ENCODE assay signal across 14 mouse cellular contexts in the genomic region with DNA sequence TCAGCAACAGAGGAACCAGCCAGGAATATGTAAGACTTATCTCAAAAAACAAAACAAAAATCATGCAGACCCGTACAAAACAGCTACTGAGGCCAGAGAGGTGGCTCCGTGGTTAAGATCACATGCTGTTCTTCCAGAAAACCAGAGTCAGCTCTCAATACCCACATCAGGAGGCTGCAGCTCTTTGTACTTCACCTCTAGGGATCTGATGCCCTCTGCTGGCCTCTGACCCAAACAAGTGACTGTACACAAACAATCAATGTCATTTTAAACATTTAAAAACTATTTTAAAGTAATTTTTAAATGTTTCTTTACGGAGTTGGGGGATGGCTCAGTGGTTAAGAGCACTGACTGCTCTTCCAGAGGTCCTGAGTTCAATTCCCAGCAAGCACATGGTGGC. TPM values are rescaled to one million over a fixed set of nuclear protein-coding genes. Genes with fewer than 3 reads are reported as not detected.
DNase-seq lines count a peak whose midpoint lies in the region; ATAC-seq and TF ChIP-seq lines count a peak whose summit lies in the region.
"Had no signal": no experiment of that assay in that cellular context is flagged by ENCODE, and none has a peak within 500 bp of the region (broad histone marks: within the 10 kb centered on the region; RNA-seq: fewer than 3 reads in every experiment).

No protein-coding gene starts in this region.

- DNase-seq in kidney, postnatal 0 days (ENCODE audit: low spot score), result no peak
- DNase-seq in kidney, adult 8-10 months, result no peak
- DNase-seq in thymus, postnatal 25 days, result peak; percentile 13
- no peak for DNase-seq in thymus, postnatal 10 days (ENCODE audit: low spot score in 2 of 2)
- peak; percentile 38 for DNase-seq in thymus, postnatal 4 days
- no peak for DNase-seq in forebrain, embryonic 10.5 days (ENCODE audit: extremely low spot score, low spot score)
- DNase-seq in cerebellum, adult 18-20 months, result no peak
- DNase-seq: cerebellum, postnatal 10 days; right cerebral cortex, adult 18-20 months had no signal

- H3K27ac ChIP-seq in kidney, postnatal 0 days, result no peak overlapping the region
- H3K27ac ChIP-seq in forebrain, embryonic 10.5 days, result no peak overlapping the region
- H3K27ac ChIP-seq: hindbrain, embryonic 12.5 days; lung, embryonic 15.5 days; midbrain, embryonic 15.5 days had no signal

- 82% methylated on average over 3 of the region's 3 CpGs for WGBS in kidney, postnatal 0 days
- WGBS in forebrain, embryonic 10.5 days, result 85% methylated on average over 3 of the region's 3 CpGs

- ATAC-seq in kidney, postnatal 0 days (replicated peaks; ENCODE audit: low FRiP score, low read depth), result no peak
- peak; percentile 60; the same call in 1 of the 2 replicates for ATAC-seq in common myeloid progenitor, adult 5-6 weeks (replicated peaks; ENCODE audit: low read depth, poor library complexity, severe bottlenecking)
- ATAC-seq: midbrain, embryonic 15.5 days had no signal

- H3K4me1 ChIP-seq in kidney, postnatal 0 days (replicated peaks; ENCODE audit: insufficient read depth, low read length), result no peaks in the 10 kb centered on the region
- no peaks in the 10 kb centered on the region for H3K4me1 ChIP-seq in forebrain, embryonic 10.5 days
- H3K4me1 ChIP-seq: hindbrain, embryonic 12.5 days; lung, embryonic 15.5 days; midbrain, embryonic 15.5 days had no signal

- no peak overlapping the region for H3K9ac ChIP-seq in kidney, postnatal 0 days (ENCODE audit: low read depth, low read length)
- H3K9ac ChIP-seq: hindbrain, embryonic 12.5 days; lung, embryonic 15.5 days; midbrain, embryonic 15.5 days had no signal

- H3K4me2 ChIP-seq in kidney, postnatal 0 days (ENCODE audit: low read length), result no peak overlapping the region
- H3K4me2 ChIP-seq: heart, embryonic 11.5 days; hindbrain, embryonic 12.5 days; lung, embryonic 15.5 days; midbrain, embryonic 15.5 days had no signal

- TF ChIP-seq CTCF in kidney, postnatal 0 days (IDR thresholded peaks at IDR 0.05; ENCODE audit: low read depth), result peak; percentile 40; the same call in 1 of the 2 replicates

- H3K4me3 ChIP-seq in kidney, postnatal 0 days (replicated peaks; ENCODE audit: low read depth, low read length), result no peak overlapping the region
- H3K4me3 ChIP-seq in forebrain, embryonic 10.5 days, result no peak overlapping the region
- H3K4me3 ChIP-seq: hindbrain, embryonic 12.5 days; lung, embryonic 15.5 days; midbrain, embryonic 15.5 days had no signal

- H3K27me3 ChIP-seq in kidney, postnatal 0 days (ENCODE audit: insufficient read depth, low read length), result no peaks in the 10 kb centered on the region
- H3K27me3 ChIP-seq in forebrain, embryonic 10.5 days (ENCODE audit: poor library complexity, severe bottlenecking), result no peaks in the 10 kb centered on the region
- H3K27me3 ChIP-seq: hindbrain, embryonic 12.5 days; lung, embryonic 15.5 days; midbrain, embryonic 15.5 days had no signal

- H3K9me3 ChIP-seq in kidney, postnatal 0 days (replicated peaks; ENCODE audit: low read length), result no peaks in the 10 kb centered on the region
- no peaks in the 10 kb centered on the region for H3K9me3 ChIP-seq in forebrain, embryonic 10.5 days
- H3K9me3 ChIP-seq: hindbrain, embryonic 12.5 days; lung, embryonic 15.5 days; midbrain, embryonic 15.5 days had no signal

- peaks cover 13% of the 10 kb centered on the region for H3K36me3 ChIP-seq in kidney, postnatal 0 days (ENCODE audit: insufficient read depth, low read length)
- peaks cover 80% of the 10 kb centered on the region for H3K36me3 ChIP-seq in forebrain, embryonic 10.5 days (replicated peaks)
- H3K36me3 ChIP-seq: midbrain, embryonic 15.5 days had no signal

RNA-seq across cellular contexts. Expression of gene Lin54, which starts 24.1 kb away (rescaled TPM):
- 8.6 and 9.2 TPM in 2 replicates for polyA plus RNA-seq in kidney, postnatal 0 days (2015; fragmentation: Nextera tagmentation; extraction: Ambion mirVana)
- total RNA-seq in common myeloid progenitor, adult 5-6 weeks (2017), result 31.5 and 38.7 TPM in 2 replicates
- 14.6 and 16.8 TPM in 2 replicates for polyA plus RNA-seq in forebrain, embryonic 10.5 days (2016; fragmentation: Nextera tagmentation; extraction: Ambion mirVana)

RNA-seq across cellular contexts. Expression of gene Cops4, which starts 41.8 kb away (rescaled TPM):
- 142 and 156 TPM in 2 replicates for polyA plus RNA-seq in kidney, postnatal 0 days (2015; fragmentation: Nextera tagmentation; extraction: Ambion mirVana)
- total RNA-seq in common myeloid progenitor, adult 5-6 weeks (2017), result 124 and 138 TPM in 2 replicates
- polyA plus RNA-seq in forebrain, embryonic 10.5 days (2016; fragmentation: Nextera tagmentation; extraction: Ambion mirVana), result 245 TPM in 2 replicates

Comparison
In these comparisons a context has a peak if more than half of its experiments do, and no peak if none do; other contexts are left out.
1. DNase-seq: peak in thymus, postnatal 25 days (single experiment) and thymus, postnatal 4 days (single experiment); none in kidney, postnatal 0 days (single experiment), kidney, adult 8-10 months (0 of 2), thymus, postnatal 10 days (0 of 2), forebrain, embryonic 10.5 days (single experiment) and cerebellum, adult 18-20 months (0 of 2).